Mouse (Mus musculus) limb, embryonic 15.5 days (tissue): ENCODE results near the gene Csmd2. TPM values are rescaled to one million over a fixed set of nuclear protein-coding genes. Genes with fewer than 3 reads are reported as not detected.

Experiments used
- ATAC-seq: fragments of 200-750 bp; cut with Nextera tagmentation; 2 replicates; pipeline ENCODE4 v1.8.0; 2017; ENCODE audit warnings: low read depth, moderate TSS enrichment; ENCODE audit not compliant: insufficient number of reproducible peaks, low FRiP score, low TSS enrichment
- H3K27ac ChIP-seq: fragments of 300-500 bp; sonication (generic); 2 replicates; pipeline ENCODE4 v1.5.1; 2015; ENCODE audit warnings: moderate library complexity, mild to moderate bottlenecking, inconsistent platforms
- H3K27me3 ChIP-seq: fragments of 300-500 bp; sonication (generic); 2 replicates; pipeline ENCODE4 v1.6.1; 2015; ENCODE audit warnings: inconsistent platforms
- H3K36me3 ChIP-seq: fragments of 300-500 bp; sonication (generic); 2 replicates; pipeline ENCODE4 v1.6.1; 2015; ENCODE audit warnings: inconsistent platforms
- H3K4me1 ChIP-seq: fragments of 300-500 bp; sonication (generic); 2 replicates; pipeline ENCODE4 v1.6.1; 2015; ENCODE audit warnings: inconsistent platforms
- H3K4me2 ChIP-seq: fragments of 300-500 bp; sonication (generic); 2 replicates; pipeline ENCODE4 v1.6.1; 2015; ENCODE audit warnings: mild to moderate bottlenecking, inconsistent platforms
- H3K4me3 ChIP-seq: fragments of 300-500 bp; sonication (generic); 2 replicates; pipeline ENCODE4 v1.5.1; 2015; ENCODE audit warnings: mild to moderate bottlenecking, inconsistent platforms
- H3K9ac ChIP-seq: fragments of 300-500 bp; sonication (generic); 2 replicates; pipeline ENCODE4 v1.6.1; 2015; ENCODE audit warnings: inconsistent platforms
- H3K9me3 ChIP-seq: fragments of 300-500 bp; sonication (generic); 2 replicates; pipeline ENCODE4 v1.6.1; 2016; ENCODE audit warnings: inconsistent platforms
- WGBS: fragments of 180-500 bp; shearing (Covaris S2); methylation state at CpG from one replicate; pipeline ENCODE4 v1.1.7; 2015; 5-methylcytosine and 5-hydroxymethylcytosine counted together
- polyA plus RNA-seq: library from polyadenylated mRNA; unstranded; fragments of >200 nt; fragmentation: Nextera tagmentation; extraction: Ambion mirVana; gene quantifications from 2 replicates; pipeline ENCODE4 v1.2.1, GENCODE M21; 2015

The Csmd2 gene
- polyA plus RNA-seq, 1 experiment from 2014 or later = 0.13 TPM

DNA sequence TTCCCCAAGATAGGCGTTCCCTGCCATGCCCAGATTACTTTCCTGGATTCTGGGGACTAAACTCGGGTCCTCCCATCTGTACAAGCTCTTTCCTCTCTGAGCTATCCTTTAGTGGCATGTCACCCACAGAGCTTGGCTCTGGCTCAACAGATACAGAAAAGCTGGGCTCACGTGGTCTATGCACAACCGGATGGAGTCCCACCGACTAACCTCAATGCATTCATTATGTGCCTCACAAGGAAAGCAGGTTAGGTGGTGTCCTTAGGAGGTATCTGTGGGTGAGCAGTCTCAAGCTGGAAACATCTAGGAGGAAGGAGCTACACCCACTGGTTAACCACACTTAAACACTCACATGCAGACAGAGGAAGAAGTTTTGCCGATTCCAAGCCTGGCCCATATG, 140.9 kb downstream of the Csmd2 start:
- 71% methylated on average over 6 of the region's 6 CpGs for WGBS
- H3K4me3 ChIP-seq = no peak overlapping the region
- no peak overlapping the region for H3K4me2 ChIP-seq
- ATAC-seq = no peak
- no peak overlapping the region for H3K9ac ChIP-seq
- no peaks in the 10 kb centered on the region for H3K36me3 ChIP-seq
- H3K27ac ChIP-seq = no peak overlapping the region
- no peaks in the 10 kb centered on the region for H3K4me1 ChIP-seq
- H3K27me3 ChIP-seq = no peaks in the 10 kb centered on the region
- H3K9me3 ChIP-seq = no peaks in the 10 kb centered on the region

DNA sequence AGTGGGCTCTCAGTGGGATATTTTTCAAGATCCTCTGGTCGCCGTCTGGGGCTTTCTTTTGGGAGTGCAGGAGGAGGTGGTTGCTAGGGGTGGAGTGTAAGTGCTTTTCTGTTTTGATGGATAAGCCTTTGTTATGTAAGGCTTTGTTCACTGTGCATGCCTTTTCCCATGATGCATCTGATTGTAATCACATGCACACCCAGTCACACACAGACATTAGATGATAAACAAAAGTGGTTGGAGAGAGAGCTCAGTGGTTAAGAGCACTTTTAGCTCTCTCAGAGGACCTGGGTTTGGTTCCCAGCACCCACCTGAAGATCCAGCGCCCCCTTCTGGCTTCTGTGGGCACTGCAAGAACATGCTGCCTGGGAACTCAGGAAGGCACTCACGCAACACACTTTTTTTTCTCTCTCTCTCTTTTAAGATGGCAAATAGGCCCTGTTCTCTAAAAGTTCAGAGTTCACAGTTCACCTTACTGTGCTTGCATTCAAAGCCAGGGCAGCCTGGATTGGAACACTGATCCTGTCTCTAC, 143.0 kb downstream of the Csmd2 start:
- H3K9ac ChIP-seq = no peak overlapping the region
- no peaks in the 10 kb centered on the region for H3K36me3 ChIP-seq
- ATAC-seq = no peak
- H3K27ac ChIP-seq = no peak overlapping the region
- 73% methylated on average over 4 of the region's 4 CpGs for WGBS
- H3K4me1 ChIP-seq = no peaks in the 10 kb centered on the region
- H3K4me2 ChIP-seq = no peak overlapping the region
- H3K4me3 ChIP-seq = no peak overlapping the region
- H3K27me3 ChIP-seq = no peaks in the 10 kb centered on the region
- H3K9me3 ChIP-seq = no peaks in the 10 kb centered on the region

GRCm38 (mm10) chr4:128131666-128132065, 144.0 kb downstream of the Csmd2 start:
- no peak overlapping the region for H3K9ac ChIP-seq
- no peak for ATAC-seq
- H3K27ac ChIP-seq = no peak overlapping the region
- no peak overlapping the region for H3K4me3 ChIP-seq
- no peaks in the 10 kb centered on the region for H3K4me1 ChIP-seq
- WGBS = 80% methylated on average over 4 of the region's 4 CpGs
- H3K36me3 ChIP-seq = no peaks in the 10 kb centered on the region
- no peaks in the 10 kb centered on the region for H3K27me3 ChIP-seq
- no peak overlapping the region for H3K4me2 ChIP-seq
- no peaks in the 10 kb centered on the region for H3K9me3 ChIP-seq

GRCm38 (mm10) chr4:128132876-128133646, 145.4 kb downstream of the Csmd2 start:
- Histone ChIP-seq H3K4me2 (no peak overlapping the region), H3K4me3 (no peak overlapping the region), H3K9ac (no peak overlapping the region), H3K36me3 (no peaks in the 10 kb centered on the region), H3K9me3 (no peaks in the 10 kb centered on the region), H3K27ac (no peak overlapping the region), H3K27me3 (no peaks in the 10 kb centered on the region), H3K4me1 (no peaks in the 10 kb centered on the region)
- ATAC-seq = no peak
- 72% methylated on average over 11 of the region's 11 CpGs for WGBS

GRCm38 (mm10) chr4:128134348-128134994, 146.8 kb downstream of the Csmd2 start:
- H3K9me3 ChIP-seq = no peaks in the 10 kb centered on the region
- no peaks in the 10 kb centered on the region for H3K36me3 ChIP-seq
- H3K27me3 ChIP-seq = no peaks in the 10 kb centered on the region
- ATAC-seq = no peak
- H3K9ac ChIP-seq = no peak overlapping the region
- WGBS = 77% methylated on average over 11 of the region's 11 CpGs
- H3K4me2 ChIP-seq = no peak overlapping the region
- H3K27ac ChIP-seq = no peak overlapping the region
- H3K4me1 ChIP-seq = no peaks in the 10 kb centered on the region
- H3K4me3 ChIP-seq = no peak overlapping the region

GRCm38 (mm10) chr4:128135014-128135622, 147.5 kb downstream of the Csmd2 start:
- no peak overlapping the region for H3K9ac ChIP-seq
- no peaks in the 10 kb centered on the region for H3K4me1 ChIP-seq
- 66% methylated on average over 12 of the region's 12 CpGs for WGBS
- ATAC-seq = no peak
- no peaks in the 10 kb centered on the region for H3K36me3 ChIP-seq
- no peaks in the 10 kb centered on the region for H3K9me3 ChIP-seq
- H3K4me2 ChIP-seq = no peak overlapping the region
- H3K4me3 ChIP-seq = no peak overlapping the region
- no peaks in the 10 kb centered on the region for H3K27me3 ChIP-seq
- no peak overlapping the region for H3K27ac ChIP-seq

- Histone ChIP-seq H3K9ac (no peak overlapping the region), H3K4me1 (no peaks in the 10 kb centered on the region), H3K4me2 (no peak overlapping the region), H3K27me3 (no peaks in the 10 kb centered on the region), H3K4me3 (no peak overlapping the region), H3K9me3 (no peaks in the 10 kb centered on the region), H3K36me3 (no peaks in the 10 kb centered on the region), H3K27ac (no peak overlapping the region)
- ATAC-seq = no peak
- WGBS = 62% methylated on average over 2 of the region's 2 CpGs
Measured at GRCm38 (mm10) chr4:128139991-128140390, 152.3 kb downstream of the Csmd2 start.

DNA sequence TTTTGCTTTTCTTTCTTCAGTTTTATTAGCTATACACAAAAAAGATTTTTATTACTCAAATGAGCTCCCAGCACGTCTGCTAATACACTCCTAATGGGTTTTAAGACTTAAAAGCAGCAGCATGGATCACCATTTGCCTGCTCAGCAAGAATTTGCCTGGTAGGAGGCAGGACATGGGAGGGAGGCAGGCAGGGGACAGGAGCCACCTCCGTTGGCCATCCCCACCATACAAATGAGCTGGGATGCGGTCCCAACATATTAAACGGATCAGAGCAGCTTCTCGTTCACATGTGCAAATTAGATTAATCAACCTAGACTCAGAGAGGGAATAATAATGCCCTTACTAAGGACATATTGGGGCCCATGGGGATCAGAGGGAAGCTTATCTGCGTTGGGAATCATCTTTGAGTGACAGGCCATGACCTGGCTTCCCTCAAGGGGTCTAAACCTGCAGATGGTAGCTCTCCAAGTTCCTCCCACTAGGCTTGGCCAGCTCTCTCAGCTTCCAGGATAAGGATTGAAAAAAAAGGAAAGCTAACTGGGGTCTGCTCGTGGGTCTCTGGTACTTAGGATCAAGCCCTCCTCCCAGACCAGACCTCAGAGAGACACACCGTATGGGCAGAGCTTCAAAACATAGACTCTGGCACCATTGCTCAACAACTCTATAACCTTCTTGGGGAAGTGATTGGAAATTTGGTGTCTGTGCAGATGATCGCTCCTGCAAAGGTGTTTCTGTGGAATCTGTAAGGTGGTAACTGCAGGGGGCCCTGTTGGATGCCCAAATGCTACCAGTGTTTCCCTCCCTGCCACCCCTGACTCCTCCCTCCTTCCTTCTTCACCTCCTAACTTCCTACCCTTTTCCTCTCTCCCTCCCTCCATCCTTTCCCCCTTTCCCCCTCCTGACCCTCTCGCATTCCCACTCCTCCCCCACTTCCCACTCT, 153.8 kb downstream of the Csmd2 start:
- H3K4me3 ChIP-seq = no peak overlapping the region
- no peaks in the 10 kb centered on the region for H3K9me3 ChIP-seq
- no peak overlapping the region for H3K27ac ChIP-seq
- H3K4me1 ChIP-seq = no peaks in the 10 kb centered on the region
- no peaks in the 10 kb centered on the region for H3K36me3 ChIP-seq
- H3K4me2 ChIP-seq = no peak overlapping the region
- WGBS = 60% methylated on average over 10 of the region's 10 CpGs
- no peaks in the 10 kb centered on the region for H3K27me3 ChIP-seq
- no peak for ATAC-seq
- no peak overlapping the region for H3K9ac ChIP-seq

GRCm38 (mm10) chr4:128142279-128142678, 154.6 kb downstream of the Csmd2 start:
- Histone ChIP-seq H3K27ac (no peak overlapping the region), H3K27me3 (no peaks in the 10 kb centered on the region), H3K4me2 (no peak overlapping the region), H3K36me3 (no peaks in the 10 kb centered on the region), H3K4me3 (no peak overlapping the region), H3K4me1 (no peaks in the 10 kb centered on the region), H3K9ac (no peak overlapping the region), H3K9me3 (no peaks in the 10 kb centered on the region)
- WGBS = 81% methylated on average over 3 of the region's 3 CpGs
- no peak for ATAC-seq

- ATAC-seq = no peak
- WGBS = 72% methylated on average over 3 of the region's 3 CpGs
- H3K36me3 ChIP-seq = no peaks in the 10 kb centered on the region
Measured at GRCm38 (mm10) chr4:128143147-128143546, 155.5 kb downstream of the Csmd2 start.

GRCm38 (mm10) chr4:128149524-128149923, 161.9 kb downstream of the Csmd2 start:
- H3K9ac ChIP-seq = no peak overlapping the region
- WGBS = 85% methylated on average over 4 of the region's 4 CpGs

More at GRCm38 (mm10) chr4:128143147-128143546, 155.5 kb downstream of the Csmd2 start:
- H3K4me3 ChIP-seq = no peak overlapping the region
- H3K9me3 ChIP-seq = no peaks in the 10 kb centered on the region
- no peak overlapping the region for H3K9ac ChIP-seq
- no peaks in the 10 kb centered on the region for H3K4me1 ChIP-seq
- no peak overlapping the region for H3K4me2 ChIP-seq
- no peak overlapping the region for H3K27ac ChIP-seq
- no peaks in the 10 kb centered on the region for H3K27me3 ChIP-seq

More at GRCm38 (mm10) chr4:128149524-128149923, 161.9 kb downstream of the Csmd2 start:
- Histone ChIP-seq H3K36me3 (no peaks in the 10 kb centered on the region), H3K4me2 (no peak overlapping the region), H3K4me1 (no peaks in the 10 kb centered on the region), H3K27ac (no peak overlapping the region), H3K4me3 (no peak overlapping the region), H3K27me3 (no peaks in the 10 kb centered on the region), H3K9me3 (no peaks in the 10 kb centered on the region)
- no peak for ATAC-seq
